Mouse (Mus musculus) spleen, adult 2 months (tissue): ENCODE results near the gene Spo11.

Source experiments
- CTCF ChIP-seq: fragments of 200-500 bp; IDR thresholded peaks from 2 replicates; pipeline ENCODE4 v1.5.1; 2011; ENCODE audit warnings: mild to moderate bottlenecking, inconsistent platforms; ENCODE audit not compliant: insufficient read depth, insufficient read length, insufficient replicate concordance; ENCODE audit errors: extremely low read depth
- POLR2A ChIP-seq: fragments of 200-500 bp; IDR thresholded peaks from 2 replicates; pipeline ENCODE4 v1.6.1; 2011; ENCODE audit warnings: low read depth, low read length, inconsistent platforms

GRCm38 (mm10) chr2:172978131-172978633 lies 682 bp downstream of the Spo11 start:
- TF ChIP-seq POLR2A (no peak), CTCF (no peak)
